Mouse (Mus musculus) heart, adult 18-20 months (tissue): ENCODE results near the gene Rfx7. TPM values are rescaled to one million over a fixed set of nuclear protein-coding genes. Genes with fewer than 3 reads are reported as not detected.
A peak's percentile ranks its signal among the peaks of the same experiment; 100 is the strongest.
"Not testable (repeated sequence)": the region's sequence is repeated elsewhere in the genome, so short reads cannot be mapped to it uniquely, and the experiment has no call there.

Experiments used
- DNase-seq, 2 experiments: peaks; one replicate each; pipeline ENCODE4 v3.0.0; 2021 to 2022; ENCODE audit warnings: mixed read lengths in 1 of 2
- total RNA-seq, 2 experiments: library from RNA; stranded (reverse); gene quantifications; 2 replicates each; pipeline ENCODE4 v1.2.3; 2021

Rfx7 gene
- total RNA-seq, 2 experiments from 2014 or later, result 6.3 to 7.6 TPM

DNA sequence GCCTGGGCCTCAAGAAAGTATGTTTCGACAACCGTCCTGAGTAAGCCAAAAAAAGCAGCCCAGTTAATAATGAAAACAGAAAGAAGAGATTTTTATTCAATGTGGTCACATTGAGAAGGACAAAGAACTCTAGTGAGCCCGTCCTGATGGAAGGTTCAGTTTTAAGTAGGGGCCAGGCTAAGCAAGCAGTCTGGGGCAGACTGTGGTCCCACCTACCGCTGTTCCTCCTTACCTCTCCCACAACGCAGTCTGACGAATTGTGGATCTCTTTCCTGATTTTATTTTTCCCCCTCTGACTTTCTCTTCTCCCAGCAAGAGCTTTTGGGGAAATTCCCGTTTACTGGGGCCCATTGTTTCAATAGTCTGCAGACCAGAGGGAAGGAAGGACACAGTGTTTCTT lies 108.6 kb downstream of the Rfx7 start:
- no peak for DNase-seq

DNA sequence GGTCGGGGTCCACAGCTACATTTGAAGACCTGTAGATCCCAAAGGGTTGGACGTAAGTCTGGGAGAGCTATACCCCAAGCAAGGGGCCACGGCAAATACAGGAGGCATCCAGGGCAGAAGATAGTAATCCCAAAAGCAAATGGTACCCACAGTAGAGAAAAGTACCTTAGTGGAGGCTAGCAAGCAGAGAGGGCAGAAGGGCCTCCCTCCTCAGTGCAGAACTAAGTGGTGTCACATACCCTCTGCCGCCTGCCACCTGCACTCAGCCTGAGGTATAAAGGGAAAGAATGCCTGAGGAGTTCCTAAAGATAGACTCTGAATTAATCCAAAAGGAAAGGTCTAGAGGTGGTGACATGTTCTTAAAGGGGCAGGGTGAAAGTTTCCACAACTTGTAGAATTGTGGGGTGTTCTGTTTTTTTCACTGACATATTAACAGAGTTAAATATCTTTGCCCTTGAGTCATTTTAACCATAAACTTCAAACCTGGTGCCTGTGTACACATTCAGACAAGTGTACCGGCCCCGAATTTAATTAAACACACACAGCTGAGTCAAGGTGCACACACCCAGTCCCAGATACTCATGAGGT lies 109.1 kb downstream of the Rfx7 start:
- peak; percentile 62 to 65 for DNase-seq

DNA sequence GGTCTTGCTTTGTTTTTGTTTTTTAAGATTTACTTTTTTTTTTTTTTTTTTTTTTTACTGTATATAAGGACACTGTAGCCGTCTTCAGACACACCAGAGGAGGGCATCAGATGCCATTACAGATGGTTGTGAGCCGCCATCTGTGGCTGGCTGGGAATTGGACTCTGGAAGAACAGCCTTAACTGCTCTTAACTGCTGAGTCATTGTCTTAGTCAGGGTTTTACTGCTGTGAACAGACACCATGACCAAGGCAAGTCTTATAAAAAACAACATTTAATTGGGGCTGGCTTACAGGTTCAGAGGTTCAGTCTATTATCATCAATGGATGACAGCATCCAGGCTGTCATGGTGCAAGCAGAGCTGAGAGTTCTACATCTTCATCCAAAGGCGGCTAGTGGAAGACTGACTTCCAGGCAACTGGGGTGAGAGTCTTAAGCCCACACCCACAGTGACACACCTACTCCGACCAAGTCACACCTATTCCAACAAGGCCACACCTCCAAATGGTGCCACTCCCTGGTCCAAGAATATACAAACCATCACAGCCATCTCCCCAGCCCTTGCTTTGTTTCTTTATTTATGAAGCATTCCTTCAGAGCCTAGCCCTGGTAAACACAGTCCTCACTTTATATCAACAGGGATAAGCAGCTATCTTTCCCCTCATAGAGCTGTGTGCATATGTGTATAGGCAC lies 110.9 kb downstream of the Rfx7 start:
- DNase-seq, result not testable (repeated sequence)

DNA sequence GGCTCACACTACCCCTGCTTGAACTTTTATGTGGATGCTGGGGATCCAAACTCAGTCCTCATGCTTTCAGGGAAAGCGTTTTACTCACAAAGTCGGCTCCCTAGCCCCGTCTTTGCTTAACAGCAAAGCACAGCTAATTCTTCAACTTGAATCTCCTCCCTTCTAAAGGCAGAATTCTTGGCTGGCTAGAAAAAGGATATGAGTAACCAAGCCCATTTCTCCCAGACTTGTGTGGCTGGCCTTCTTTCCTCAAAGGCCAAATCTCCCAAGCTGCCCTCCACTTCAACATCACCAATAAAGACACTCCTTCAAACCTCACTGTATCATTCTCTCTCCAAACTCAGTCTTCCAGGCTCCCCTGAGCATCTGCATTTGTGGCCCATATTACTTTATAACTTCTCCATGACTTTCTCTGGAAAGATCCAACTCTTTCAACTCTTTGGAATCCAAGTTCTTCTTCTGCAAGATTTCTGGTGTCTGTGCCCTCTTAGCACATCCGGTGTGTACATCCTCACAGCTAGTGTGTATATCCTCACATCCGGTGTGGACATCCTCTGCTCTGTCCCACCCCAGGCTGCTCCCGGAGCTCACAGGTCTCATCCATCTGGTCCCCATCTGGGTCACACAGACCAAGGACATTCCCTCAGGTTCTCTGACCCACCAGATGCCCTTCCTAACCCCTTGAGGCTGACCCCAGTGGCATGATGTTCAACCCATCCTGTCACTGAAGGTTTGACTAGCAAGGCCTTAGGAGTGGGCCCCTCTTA lies 111.8 kb downstream of the Rfx7 start:
- no peak for DNase-seq

DNA sequence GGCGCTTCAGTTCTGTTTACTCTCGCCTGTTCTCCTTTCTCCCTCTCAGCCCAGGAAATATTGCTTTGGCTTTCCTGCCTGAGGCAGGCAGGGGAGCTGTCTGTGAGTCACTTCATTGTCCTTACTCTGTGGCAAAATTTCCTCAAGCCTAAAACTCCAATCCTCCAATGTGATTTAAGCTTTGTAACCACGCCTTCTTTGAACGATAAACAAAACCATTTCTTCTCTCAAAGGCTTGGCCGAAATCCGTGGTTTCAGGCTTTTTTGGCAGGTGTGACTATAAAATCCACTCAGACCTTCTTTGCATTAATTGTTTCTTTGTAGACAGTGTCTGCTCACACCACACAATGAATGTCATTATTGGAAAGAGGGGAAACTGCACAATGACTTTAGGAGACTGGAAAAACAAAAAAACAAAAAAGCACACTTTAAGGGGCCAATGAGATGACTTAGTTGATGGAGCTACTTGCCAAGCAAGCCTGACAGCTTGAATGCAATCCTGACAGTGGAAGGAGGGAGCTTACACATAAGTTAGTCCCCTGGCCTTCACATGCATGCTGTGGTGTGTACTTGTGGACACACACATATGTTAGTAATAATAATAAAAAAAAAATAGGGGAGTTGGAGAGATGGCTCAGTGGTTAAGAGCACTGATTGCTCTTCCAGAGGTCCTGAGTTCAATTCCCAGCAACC lies 112.5 kb downstream of the Rfx7 start:
- no peak for DNase-seq

DNA sequence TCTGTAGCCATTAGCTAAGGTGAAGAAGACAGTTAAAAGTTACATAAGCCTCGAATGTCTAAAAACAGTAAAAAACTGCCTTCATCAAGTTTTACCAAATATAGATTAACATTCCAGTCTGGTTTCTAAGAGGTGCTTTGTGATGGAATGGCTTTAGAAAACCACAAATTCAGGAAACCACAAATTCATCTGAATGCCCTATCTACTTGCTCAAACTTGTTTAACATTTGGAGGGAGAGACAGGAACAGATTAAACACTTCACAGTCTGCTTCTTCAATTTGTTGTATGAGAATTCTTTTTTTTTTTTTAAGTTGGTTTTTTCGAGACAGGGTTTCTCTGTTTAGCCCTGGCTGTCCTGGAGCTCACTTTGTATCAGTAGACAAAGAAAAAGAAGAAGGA lies 117.7 kb downstream of the Rfx7 start:
- no peak for DNase-seq

DNA sequence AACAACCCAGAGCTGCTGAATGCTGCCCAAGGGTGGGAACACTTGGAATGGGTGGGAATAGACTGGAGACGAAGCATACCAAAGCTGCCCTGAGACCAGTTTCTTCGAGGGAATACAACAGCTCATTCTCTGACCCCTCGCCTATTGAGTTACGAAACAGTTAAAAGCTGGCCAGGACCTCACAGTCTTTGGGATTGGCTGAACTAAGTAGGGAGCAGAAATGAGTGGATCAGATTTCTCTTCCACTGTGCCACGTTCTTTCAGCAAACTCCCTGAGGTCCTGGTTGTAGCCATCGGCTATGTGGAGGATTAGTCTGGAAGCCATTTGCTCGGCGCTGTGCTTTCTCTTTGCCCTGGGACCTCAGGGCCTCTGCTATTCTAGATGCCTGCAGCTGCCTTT lies 120.9 kb downstream of the Rfx7 start:
- DNase-seq, result peak; percentile 70

DNA sequence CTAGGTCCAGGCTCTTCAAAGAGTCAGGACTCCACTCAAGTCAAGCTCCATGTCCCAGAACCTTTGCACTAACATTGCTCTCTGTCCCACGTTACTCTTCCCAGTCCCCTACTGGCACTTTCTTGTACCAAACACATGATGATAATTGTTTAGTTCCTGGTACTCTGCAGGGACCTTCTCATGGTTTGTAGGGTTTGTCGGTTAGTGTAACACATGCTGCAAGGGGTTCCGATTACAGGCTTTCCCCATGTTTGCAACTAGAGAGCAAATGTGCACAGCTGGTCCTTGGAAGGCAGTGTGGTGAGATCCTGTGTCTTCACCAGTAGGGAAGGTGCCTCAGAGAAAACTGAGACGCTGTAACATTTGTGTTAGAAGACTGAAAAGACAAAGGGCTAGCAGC lies 121.5 kb downstream of the Rfx7 start:
- peak; percentile 27 to 51 for DNase-seq

DNA sequence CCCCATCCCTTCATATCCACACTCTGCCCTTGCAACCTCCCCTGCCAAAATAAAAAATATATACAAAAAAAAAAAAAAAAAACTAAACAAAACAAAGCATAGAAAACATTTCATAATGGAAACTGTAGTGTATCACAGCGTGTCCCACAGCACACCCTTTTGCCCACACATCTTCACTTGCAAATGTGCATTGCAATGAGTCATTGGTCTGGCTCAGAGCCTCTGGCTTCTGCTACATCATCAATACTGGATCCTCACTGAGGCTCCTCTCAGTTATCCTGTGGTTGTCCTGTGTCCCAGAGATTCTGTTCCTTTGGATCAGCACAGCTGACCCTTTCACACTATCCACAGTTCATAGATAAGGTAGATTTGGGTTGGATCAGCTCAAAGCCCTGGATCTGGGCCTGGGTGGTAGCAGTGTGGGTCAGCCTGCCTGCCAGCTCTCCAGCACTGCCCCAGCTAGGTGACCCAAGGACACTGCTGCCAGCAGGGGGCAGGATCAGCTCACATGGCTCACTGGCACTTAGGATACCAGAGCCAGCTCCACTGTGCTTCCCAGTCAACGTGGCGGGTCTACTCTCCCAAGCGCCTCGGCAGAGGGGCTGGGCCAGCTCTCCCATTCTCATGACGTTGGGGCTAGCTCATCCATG lies 122.7 kb downstream of the Rfx7 start:
- peak; percentile 66 to 80 for DNase-seq

DNA sequence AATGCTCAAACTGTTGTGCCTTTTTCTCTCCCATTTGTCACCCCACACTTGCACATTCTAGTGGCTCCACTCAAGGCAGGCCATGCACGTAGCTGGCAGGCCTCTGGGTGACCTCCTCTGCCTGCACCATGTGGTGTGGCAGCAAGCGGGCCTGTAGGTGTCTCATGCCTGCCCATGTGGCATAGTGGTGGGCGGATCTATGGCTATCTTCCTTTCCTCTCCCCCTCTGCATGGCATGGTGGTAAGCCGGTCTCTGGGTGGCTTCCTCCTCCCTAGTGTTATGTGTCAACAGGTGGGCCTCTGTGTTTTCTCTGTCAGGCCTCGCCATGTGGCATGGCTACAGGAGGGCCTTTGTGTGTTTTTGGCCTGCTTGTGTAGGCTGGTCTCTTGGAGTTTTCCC lies 123.6 kb downstream of the Rfx7 start:
- no peak for DNase-seq

DNA sequence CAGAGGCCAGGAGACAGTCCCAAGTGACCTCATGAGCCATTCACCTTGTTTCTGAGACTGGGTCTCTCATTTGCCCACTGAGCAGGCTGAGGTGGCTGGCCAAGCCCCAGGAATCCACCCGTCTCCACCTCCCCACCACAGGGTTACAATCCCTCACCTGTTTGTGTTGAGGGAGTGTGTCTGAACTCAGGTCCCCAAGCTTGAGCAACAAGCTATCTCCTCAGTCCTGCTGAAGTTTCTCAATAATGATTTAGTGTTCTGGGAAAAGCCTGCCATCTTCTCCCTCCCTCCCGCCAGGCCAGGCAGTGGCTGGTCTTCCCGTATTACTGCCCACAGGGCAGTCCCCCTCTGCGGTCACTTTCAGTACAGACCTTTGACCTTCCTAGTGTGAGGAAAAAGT lies 124.5 kb downstream of the Rfx7 start:
- DNase-seq, result no peak

DNA sequence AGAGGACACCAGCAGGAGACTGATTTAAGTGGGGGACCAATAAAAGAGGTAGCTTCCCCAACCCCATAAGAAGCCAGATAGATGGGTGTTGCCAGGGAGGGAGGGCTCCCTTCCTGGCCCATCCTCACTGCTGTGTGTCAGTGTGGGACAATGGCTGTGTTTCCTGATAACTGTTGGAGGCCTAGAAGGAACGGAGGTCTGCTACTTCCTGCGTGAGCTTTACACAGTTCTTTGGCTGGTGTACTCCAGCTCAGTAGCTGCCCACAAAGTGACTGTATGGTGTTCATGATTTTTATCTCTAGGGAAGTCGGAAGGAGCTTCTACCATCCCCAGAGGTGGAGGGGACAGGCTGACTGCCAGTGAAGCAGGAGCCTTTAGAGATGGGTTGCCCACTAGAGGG lies 124.9 kb downstream of the Rfx7 start:
- no peak for DNase-seq

DNA sequence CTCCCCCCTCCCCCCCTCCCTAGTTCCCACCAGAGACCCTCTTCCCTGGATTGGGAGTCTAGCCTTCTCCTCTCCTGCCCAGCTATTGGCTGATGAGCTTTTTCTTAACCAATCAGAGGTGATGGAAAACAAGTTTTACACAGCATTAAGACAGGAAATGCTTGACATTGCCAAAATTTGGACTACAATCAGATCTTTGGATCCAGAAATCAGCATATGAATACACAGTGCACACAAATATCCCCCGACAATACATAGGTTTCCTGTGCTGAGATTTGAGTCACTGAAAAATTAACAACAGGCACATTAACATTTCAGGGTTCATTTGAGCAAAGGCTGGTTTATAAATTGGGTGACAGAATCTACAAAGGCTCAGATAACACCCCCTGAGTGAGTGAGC lies 125.7 kb downstream of the Rfx7 start:
- no peak for DNase-seq

DNA sequence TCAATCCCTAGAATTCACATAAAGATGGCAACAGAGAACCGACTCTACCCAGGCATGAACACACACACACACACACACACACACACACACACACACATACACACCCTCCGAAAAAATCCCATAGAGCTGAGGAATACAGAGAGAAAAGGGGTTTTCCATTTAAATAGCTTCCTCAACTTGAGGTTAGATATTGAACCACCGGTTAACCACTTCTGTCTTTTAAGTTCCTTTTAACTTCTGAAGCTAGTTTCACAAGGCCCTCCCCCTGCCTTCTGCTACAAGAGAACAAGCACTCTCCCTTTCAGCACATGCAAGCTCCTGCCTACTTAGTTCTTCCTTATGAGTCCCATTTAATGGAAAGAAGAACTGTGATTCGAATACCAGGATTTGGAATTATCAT lies 128.1 kb downstream of the Rfx7 start:
- DNase-seq, result peak in 1 of 2 experiments; percentile 39

DNA sequence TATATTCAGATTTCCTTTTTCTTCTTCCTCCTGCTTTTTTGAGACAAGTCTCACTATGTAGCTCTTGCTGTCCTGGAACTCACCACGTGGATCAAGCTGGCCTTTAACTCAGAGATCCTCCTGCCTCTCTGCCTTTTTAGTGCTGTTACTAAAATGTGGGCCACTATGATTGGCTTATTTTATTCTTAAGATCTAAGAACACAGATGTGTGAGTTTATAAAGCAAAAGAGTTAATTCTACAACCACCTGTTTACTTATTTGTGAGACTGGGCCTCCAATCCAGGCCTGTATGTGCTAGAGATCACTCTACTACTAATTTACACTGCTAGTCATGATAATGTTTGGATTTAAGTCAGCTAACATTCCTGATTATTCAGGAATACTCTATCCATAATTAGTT lies 128.9 kb downstream of the Rfx7 start:
- DNase-seq, result no peak

DNA sequence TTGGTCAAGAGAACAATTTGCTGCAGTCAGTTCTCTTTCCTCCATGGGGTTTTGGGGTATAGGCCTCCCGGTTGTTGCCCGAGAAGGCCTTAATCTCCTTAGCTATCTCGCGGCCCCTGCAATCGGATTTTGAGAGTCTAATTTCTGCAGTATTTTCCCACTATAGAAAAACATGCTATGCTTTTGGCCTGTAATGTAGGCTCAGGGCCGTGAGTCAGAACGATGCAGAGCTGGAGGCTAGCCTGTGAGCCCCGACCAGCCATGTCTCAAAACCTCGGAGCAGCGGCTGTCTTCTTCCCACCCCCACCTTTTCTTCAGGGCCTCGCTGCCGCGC lies 129.5 kb downstream of the Rfx7 start:
- DNase-seq, result no peak

DNA sequence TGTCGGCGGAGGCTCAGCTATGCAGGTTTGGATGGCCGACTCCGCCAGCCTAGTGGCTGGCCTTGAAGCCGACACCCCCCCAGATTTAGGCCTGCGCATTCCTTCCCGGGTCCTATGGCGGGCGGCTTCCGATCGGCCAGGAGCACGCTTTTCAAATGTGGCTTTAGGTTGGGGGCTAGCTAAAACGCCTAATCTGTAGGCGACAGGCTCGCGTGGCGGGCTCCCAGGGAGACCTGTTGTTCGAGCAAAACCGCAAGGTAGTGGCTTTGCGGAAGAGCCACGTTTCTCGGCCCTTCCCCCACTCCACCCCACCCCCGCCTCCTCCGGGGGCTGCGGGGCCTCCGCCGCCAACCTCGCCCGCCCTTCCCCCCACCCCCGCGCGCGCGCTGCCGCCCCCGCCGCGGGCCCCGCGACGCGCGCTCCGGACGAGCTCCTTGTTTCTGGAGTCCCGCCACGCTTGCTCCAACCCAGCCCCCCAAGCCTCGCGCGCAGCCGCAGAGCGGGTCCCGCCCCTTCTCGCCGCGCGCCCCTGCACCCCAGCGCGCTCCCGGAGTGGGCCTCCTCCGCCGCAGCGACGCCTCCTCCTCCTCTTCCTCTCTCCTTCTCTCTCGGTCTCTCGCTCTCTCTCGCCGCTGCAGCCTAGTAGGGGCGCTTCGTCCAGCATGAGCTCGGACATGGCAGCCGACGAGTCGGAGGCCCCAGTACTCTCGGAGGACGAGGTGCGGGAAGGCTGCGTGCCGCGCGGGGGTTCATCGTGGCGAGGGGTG lies 130.0 kb downstream of the Rfx7 start, which contains the start of gene Nedd4:
Gene Nedd4 (plus strand): TSS at position 452 of the 767 bp plus-strand sequence.
- peak; percentile 96 to 98 for DNase-seq

DNA sequence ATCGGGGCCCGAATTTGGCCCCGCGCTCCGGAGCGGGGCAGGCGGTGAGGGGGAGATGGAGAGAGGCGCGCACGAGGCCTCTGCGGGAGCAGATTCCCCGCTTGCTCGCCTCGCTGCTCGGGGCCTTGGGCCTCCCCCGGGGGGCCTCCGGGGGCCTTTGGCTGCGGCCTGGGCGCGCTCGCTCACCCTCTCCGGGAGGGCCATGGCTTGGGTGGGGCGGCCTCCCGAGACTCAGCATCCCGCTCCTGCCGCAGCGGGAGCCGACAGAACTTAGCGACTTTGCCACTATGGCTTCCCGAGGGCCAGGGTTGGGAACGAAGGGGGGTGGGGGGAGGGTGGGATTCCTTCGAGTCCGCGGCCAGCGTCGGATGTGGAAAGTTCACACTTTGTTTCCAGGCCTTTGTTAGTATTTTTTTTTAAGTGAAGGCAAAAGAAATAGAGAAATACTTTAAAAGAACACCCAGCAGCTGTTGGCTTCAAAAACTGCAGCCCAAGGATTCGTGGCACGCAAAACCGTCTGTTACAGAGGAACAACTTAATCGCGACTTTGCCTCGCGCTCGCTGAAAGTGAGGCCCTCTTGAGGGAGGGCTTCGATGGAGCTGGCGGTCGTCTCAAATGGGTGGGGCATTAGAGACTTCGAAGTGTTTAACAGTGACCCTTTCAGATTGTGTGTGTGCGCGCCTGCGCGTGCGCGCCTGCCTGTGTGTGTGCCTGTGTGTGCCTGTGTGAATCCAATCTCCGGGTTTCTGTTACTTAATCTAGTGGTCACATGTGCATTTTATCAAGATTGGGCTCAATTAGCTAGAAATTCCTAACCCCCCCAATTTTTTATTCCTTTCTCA lies 130.9 kb downstream of the Rfx7 start:
- peak; percentile 89 to 90 for DNase-seq

DNA sequence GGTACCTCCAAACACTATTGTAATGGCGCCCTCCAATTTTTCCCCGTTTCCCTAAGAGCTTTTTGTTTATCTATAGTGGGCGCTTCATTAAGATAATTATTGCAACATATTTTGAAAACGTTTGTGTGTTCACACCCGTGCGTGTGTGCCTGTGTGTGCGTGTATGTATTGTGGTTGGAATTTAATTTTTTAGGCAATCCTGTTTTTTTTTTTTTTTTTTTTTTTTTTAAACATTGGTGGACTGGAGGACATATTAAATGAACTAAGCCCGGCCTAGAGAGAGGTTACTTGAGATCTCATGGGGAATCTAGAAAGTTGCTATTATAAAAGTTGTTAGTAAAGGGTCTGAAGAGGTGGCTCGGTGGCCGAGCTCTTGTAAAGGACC lies 131.5 kb downstream of the Rfx7 start:
- no peak for DNase-seq
